Mouse (Mus musculus) layer of hippocampus, adult 9-11 months (tissue): ENCODE data around the gene Ubl4b.
A peak's percentile ranks its signal among the peaks of the same experiment; 100 is the strongest.

Experiments
- DNase-seq: peaks from one replicate; pipeline ENCODE4 v3.0.0; 2022

The Ubl4b gene

DNA sequence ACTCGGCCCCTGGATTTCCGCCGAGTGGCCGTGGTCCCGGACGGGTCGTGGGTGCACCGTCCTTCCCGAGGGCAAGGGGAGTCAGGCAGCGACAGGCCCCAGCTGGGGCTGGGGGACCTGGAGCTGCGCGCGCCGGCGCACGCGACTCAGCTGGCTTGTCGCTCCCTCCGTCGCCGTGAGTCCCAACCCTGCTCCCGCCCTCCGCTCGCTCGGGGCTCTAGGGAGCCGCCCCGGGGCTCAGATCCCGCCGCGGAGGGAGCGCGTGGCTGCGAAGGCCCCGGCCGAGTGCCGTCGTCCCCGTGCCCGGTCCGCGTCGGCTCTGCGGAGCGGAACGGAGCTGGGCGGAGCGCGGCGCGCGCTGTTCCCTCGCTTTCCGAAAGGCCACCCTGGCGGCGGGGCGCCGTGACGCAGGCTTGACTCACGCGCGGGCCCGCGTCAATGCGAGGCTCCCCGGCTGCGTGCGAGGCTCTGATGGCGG is 37.2 kb downstream of the Ubl4b start, which contains the start of gene Slc6a17:
TSS of gene Slc6a17 (minus strand) at position 388 of the 478 bp plus-strand sequence.
- peak; percentile 68 for DNase-seq

DNA sequence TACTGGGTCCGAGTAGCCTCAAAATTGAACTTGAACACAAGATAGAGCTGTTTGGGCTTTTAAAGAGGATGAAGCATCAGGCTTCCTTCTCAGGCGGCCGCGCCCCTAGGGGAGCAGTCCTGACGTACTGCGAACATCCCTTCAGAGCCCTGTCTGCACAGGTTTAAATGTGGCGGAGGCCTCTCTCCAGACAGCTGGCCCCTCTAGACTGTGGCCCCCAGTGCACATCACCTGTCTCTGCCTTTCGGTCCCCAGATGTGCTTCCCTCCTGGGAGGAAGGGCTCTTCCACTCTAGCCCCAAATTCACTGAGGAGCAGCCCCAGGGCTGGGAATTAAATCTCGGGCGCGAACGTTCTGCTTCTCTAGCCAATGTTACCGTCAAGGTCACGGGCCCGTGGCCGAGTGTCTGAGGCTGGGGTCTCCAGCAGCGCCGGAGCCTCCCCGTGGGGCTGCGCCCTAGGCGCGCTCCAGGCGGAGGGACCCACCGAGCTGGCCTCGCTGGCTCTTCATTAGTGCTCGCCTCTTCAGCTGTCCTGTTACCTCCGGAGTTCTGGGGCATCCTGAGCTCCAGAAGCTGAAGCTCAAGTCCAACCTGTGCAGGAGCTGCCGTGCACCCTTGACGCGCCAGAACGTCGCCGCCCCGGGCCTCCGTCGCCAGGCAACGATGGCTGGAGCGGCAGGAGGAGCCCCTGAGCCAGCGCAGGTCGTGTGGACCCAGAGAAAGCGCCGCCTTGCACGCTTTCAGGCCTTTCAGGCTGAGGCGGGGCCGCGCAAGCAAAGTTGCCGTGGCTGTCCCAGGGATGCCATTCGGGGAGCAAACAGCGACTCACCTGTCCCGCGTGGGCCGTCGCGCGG is 37.9 kb downstream of the Ubl4b start:
- peak; percentile 39 for DNase-seq

DNA sequence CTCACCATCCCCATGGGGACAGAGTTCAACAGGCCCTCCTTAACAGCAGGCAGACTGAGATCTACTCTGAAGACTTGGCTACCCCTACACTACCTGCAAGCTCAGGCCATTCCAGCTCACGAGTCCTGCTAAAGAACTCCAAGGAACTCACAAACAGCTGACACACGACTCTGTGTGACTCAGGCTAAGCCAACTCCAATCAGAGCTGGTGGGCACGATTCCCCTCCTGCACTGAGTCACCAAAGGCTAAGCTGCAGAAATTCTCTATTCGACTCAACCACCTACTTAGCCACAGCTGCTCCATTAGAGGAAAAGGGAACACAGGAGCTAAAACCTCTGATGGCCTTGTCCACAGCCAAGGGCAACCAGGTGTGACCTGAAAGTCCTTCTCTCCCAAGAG is 38.9 kb downstream of the Ubl4b start:
- no peak for DNase-seq

DNA sequence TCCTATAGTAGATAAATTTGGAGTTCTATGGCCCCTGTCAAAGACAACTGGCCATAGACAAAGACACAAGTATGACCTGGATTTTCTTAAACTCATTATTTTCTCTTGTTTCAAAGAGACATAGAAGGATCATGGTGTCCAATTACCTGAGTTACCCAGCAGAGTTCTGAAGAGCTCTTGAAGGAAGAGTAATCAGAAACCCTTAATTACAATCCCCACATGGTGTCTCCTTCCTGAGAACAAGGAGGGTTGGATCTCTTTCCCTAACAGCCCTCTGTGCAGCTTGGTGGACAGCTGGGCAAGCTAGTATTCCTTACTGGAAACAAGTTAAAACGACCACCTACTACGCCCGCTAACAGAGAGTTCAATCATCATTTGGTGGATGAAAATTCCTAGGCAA is 43.5 kb downstream of the Ubl4b start:
- DNase-seq, result no peak

DNA sequence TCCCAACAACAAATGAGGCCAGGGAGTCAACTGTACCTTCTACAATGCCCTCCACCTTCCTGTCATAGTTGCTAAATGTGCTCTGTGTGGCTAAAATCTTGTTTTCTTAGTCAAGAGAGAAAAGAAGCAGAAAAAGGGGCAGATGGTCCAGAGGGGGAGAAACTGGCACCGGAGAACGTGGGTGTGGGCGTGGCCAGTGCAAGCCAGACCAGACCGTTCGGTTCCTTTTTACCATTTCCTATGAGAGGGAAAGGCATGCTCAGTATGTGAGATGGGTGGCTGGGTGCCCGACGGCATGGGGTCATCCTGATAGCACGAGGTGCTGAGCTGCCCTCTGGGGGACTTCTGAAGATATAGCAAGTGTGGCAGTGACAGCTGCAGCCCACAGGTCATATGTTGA is 46.2 kb downstream of the Ubl4b start:
- DNase-seq, result peak; percentile 67

DNA sequence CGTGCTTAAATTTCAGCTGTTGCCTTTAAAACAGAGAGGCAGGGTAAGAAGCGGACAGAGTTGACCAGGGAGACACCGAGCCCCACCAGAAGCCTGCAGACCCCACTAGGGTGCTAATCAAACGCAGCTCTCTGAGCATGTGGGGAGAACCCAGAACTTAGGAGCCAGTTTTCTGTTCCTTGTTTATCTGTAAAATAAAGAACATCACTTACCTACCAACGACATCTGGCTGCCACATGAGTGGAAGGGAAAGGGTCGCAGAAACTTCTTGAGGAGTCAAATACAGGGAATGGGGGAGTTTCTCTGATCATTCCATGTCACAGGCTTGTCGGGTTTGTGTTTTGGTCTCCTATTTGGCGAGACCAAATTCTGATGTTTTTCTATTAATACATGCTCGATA is 46.9 kb downstream of the Ubl4b start:
- no peak for DNase-seq

DNA sequence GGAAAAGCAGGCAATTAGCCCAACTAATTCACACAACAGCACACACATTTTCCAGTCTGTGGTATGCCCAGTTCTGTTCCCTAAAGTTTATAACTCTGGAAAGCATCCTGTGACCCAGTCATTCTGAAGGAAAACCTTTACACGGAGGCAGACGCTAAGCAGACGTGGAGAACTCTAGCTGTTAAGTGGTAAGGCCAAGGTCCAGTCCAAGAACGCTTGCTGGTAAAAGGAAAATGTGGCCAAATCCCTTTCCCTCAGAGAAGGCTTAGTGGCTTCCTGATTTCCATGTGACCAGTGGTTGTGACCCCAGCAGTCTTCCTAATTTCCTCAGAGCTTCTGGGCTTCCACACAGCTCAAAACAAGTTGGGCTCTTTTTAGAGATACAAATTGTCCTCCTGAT is 48.3 kb downstream of the Ubl4b start:
- DNase-seq, result no peak

DNA sequence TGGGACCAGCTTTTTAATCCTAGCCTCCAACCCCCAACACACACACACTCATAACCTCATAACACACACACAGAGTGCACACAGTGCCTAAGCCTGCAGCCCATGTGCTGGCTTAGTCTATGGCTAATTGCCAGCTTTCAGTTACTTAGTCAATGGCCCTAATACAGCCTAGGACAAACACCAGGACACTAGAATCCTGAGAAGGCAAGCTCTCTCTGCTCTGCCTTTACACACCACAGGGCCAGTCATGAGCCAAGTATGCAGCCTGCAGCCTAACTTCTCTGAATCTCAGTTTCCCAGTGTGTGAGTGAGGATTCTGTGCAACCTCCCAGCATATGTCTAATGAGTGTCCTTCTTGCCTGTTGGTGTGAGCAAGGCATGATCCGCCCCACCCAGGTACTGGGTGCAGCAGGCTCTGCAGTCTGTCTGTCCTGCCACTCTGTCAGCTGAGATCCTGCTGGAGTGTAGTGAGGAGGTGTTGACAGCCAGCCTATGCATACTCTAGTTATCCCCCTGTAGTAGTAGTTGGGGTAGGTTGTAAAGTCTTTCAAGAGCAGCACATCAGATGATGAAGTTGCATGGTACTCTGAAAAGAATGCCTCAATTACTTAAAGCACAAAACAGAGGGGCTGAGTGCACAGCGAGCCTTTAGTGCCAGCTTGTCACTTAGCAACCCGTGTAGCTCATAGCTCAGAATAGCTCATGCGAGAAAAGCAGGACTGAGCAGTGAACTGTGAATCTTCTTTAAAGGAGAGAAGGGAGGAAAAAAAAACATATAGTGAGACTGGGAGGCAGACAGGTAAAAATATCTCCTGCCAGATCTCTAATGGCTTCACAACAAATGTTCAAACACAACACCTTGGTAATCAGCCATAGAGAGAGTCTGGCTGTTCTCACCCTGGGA is 49.2 kb downstream of the Ubl4b start:
- DNase-seq, result peak; percentile 80

DNA sequence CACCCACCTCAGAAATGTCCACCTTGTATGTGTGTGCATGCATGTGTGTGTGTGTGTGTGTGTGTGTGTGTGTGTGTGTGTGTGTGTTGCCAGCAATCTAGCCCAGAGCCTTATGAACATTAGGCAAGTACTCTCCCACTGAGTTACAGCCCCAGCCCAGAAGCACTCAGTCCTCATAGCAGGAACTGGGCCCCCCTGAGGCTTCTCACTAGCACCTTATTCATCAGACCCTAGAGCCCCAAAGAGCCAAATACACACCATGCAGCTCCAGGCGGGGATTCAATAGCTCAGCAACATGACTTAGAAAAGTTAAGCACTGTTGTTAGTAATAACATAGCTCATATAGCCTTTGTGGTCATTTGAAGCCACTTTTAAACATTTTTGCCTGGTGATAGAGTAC is 50.3 kb downstream of the Ubl4b start:
- DNase-seq, result no peak

DNA sequence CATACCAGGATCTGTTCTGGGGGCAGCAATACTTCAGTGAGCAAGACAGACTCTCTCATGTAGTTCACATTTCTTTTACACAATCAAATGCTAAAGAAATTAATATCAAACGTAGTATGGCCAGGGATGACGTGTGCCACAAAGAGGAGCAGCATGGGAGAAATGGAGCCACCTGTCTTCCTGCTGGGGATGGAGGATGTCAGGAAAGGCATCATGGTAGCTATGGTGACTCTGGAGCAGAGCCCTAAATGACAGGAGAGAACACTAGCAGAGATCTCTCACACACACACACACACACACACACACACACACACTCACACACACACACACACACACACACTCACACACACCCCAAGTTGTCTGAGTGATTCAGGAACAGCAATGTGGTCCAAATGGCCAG is 51.2 kb downstream of the Ubl4b start:
- DNase-seq, result no peak
